Mouse (Mus musculus) ES-Bruce4 (cell line): ENCODE measurements around the gene Sema3e.

Source experiments
- CTCF ChIP-seq: IDR thresholded peaks from one replicate; pipeline ENCODE4 v1.8.1; 2011; ENCODE audit warnings: low read depth, low read length
- POLR2A ChIP-seq: IDR thresholded peaks from one replicate; pipeline ENCODE4 v1.8.1; 2011; ENCODE audit warnings: low read length; ENCODE audit not compliant: insufficient read depth

- no peak for TF ChIP-seq POLR2A
- no peak for TF ChIP-seq CTCF
These were observed 8.2 kb downstream of the Sema3e start for GRCm38 (mm10) chr5:14033302-14033701.
